Mouse (Mus musculus) embryo, embryonic 9.5 days (tissue): ENCODE data around the gene Nit1.
"Not testable (repeated sequence)": the region's sequence is repeated elsewhere in the genome, so short reads cannot be mapped to it uniquely, and the experiment has no call there.

Experiments
- DNase-seq: peaks from one replicate; pipeline ENCODE4 v3.0.0-alpha.2; 2017; ENCODE audit errors: extremely low spot score

The Nit1 gene

GRCm38 (mm10) chr1:171349210-171349609, 3.8 kb upstream of the Nit1 start:
- DNase-seq: no peak

- no peak for DNase-seq
These were observed 3.2 kb upstream of the Nit1 start for GRCm38 (mm10) chr1:171348665-171349064.

GRCm38 (mm10) chr1:171346095-171346450, 627 bp upstream of the Nit1 start:
- DNase-seq: no peak

- no peak for DNase-seq
These were observed 731 bp downstream of the Nit1 start for GRCm38 (mm10) chr1:171344715-171345114.

- DNase-seq: no peak
These were observed 1.3 kb downstream of the Nit1 start for GRCm38 (mm10) chr1:171343922-171344677.

- DNase-seq: no peak
These were observed 2.9 kb downstream of the Nit1 start for GRCm38 (mm10) chr1:171342262-171343207.

GRCm38 (mm10) chr1:171330216-171330560, 15.3 kb downstream of the Nit1 start:
- DNase-seq: no peak

- peak; percentile 95 for DNase-seq
These were observed 15.8 kb downstream of the Nit1 start for GRCm38 (mm10) chr1:171329433-171330215.

GRCm38 (mm10) chr1:171328839-171329432, 16.5 kb downstream of the Nit1 start, which contains the start of gene Dedd:
Dedd (plus strand) TSS chr1:171329145.
- peak; percentile 95 for DNase-seq

- no peak for DNase-seq
These were observed 17.2 kb downstream of the Nit1 start for GRCm38 (mm10) chr1:171328244-171328643.

GRCm38 (mm10) chr1:171326588-171326987, 18.9 kb downstream of the Nit1 start:
- DNase-seq: not testable (repeated sequence)

GRCm38 (mm10) chr1:171325571-171325970, 19.9 kb downstream of the Nit1 start:
- no peak for DNase-seq

GRCm38 (mm10) chr1:171322012-171322411, 23.4 kb downstream of the Nit1 start:
- no peak for DNase-seq

GRCm38 (mm10) chr1:171321415-171321814, 24.0 kb downstream of the Nit1 start:
- DNase-seq: no peak

GRCm38 (mm10) chr1:171320151-171320550, 25.3 kb downstream of the Nit1 start:
- no peak for DNase-seq

GRCm38 (mm10) chr1:171319748-171320147, 25.7 kb downstream of the Nit1 start:
- DNase-seq: no peak

GRCm38 (mm10) chr1:171309321-171309720, 36.1 kb downstream of the Nit1 start:
- no peak for DNase-seq

- DNase-seq: not testable (repeated sequence)
These were observed 39.3 kb downstream of the Nit1 start for GRCm38 (mm10) chr1:171306157-171306556.

GRCm38 (mm10) chr1:171298226-171298625, 47.2 kb downstream of the Nit1 start:
- no peak for DNase-seq

GRCm38 (mm10) chr1:171295063-171295402, 50.4 kb downstream of the Nit1 start:
- DNase-seq: no peak

GRCm38 (mm10) chr1:171294298-171295062, 51.0 kb downstream of the Nit1 start, which contains the start of gene Ufc1:
Ufc1 (minus strand) TSS chr1:171295024.
- peak; percentile 86 for DNase-seq
